Mouse (Mus musculus) stomach, embryonic 15.5 days (tissue): ENCODE measurements around the gene Amh. TPM values are rescaled to one million over a fixed set of nuclear protein-coding genes. Genes with fewer than 3 reads are reported as not detected.
A peak's percentile ranks its signal among the peaks of the same experiment; 100 is the strongest.
"Not testable (repeated sequence)": the region's sequence is repeated elsewhere in the genome, so short reads cannot be mapped to it uniquely, and the experiment has no call there.

Experiments used
- ATAC-seq: fragments of 200-750 bp; cut with Nextera tagmentation; 2 replicates; pipeline ENCODE4 v1.8.0; 2017; ENCODE audit warnings: low read depth, moderate number of reproducible peaks, moderate TSS enrichment; ENCODE audit not compliant: insufficient read depth, low FRiP score
- H3K27ac ChIP-seq: fragments of 300-500 bp; sonication (generic); 2 replicates; pipeline ENCODE4 v1.5.1; 2015; ENCODE audit warnings: mild to moderate bottlenecking, inconsistent platforms
- H3K27me3 ChIP-seq: fragments of 300-500 bp; sonication (generic); replicated peaks from 2 replicates; pipeline ENCODE4 v1.6.1; 2015; ENCODE audit warnings: inconsistent platforms
- H3K36me3 ChIP-seq: fragments of 300-500 bp; sonication (generic); 2 replicates; pipeline ENCODE4 v1.6.1; 2015; ENCODE audit warnings: inconsistent platforms
- H3K4me1 ChIP-seq: fragments of 300-500 bp; sonication (generic); 2 replicates; pipeline ENCODE4 v1.6.1; 2015; ENCODE audit warnings: inconsistent platforms
- H3K4me2 ChIP-seq: fragments of 300-500 bp; sonication (generic); 2 replicates; pipeline ENCODE4 v1.6.1; 2015; ENCODE audit warnings: mild to moderate bottlenecking, inconsistent platforms
- H3K4me3 ChIP-seq: fragments of 300-500 bp; sonication (generic); replicated peaks from 2 replicates; pipeline ENCODE4 v1.5.1; 2015; ENCODE audit warnings: inconsistent platforms
- H3K9ac ChIP-seq: fragments of 300-500 bp; sonication (generic); 2 replicates; pipeline ENCODE4 v1.6.1; 2015; ENCODE audit warnings: inconsistent platforms
- H3K9me3 ChIP-seq: fragments of 300-500 bp; sonication (generic); 2 replicates; pipeline ENCODE4 v1.6.1; 2016; ENCODE audit warnings: inconsistent platforms
- WGBS: fragments of 180-500 bp; shearing (Covaris S2); methylation state at CpG from one replicate; pipeline ENCODE4 v1.1.7; 2015; 5-methylcytosine and 5-hydroxymethylcytosine counted together
- polyA plus RNA-seq: library from polyadenylated mRNA; unstranded; fragments of >200 nt; fragmentation: Nextera tagmentation; extraction: Ambion mirVana; gene quantifications from 2 replicates; pipeline ENCODE4 v1.2.1, GENCODE M21; 2015

Gene Amh
- polyA plus RNA-seq, 1 experiment from 2014 or later, result not detected

DNA sequence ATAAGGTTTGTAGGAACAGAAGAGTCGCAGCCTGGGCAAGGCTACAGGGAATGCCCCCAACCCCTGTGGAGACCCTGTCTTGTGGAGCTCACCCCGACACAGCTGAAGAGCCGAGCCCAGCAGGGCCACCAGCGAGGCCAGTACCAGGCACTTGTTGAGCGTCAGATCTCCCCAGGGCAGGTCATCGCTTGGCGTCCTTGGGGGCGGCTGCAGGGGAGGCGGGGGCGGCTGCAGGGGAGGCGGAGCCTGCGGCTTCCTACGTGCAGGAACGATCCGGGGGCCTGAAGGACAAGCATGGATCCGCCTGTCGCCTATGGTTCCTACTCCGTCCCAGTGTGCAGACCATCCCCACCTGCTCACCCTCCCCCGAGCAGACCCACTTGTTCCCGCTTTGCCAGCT is 5.0 kb downstream of the Amh start:
- ATAC-seq, result no peak

DNA sequence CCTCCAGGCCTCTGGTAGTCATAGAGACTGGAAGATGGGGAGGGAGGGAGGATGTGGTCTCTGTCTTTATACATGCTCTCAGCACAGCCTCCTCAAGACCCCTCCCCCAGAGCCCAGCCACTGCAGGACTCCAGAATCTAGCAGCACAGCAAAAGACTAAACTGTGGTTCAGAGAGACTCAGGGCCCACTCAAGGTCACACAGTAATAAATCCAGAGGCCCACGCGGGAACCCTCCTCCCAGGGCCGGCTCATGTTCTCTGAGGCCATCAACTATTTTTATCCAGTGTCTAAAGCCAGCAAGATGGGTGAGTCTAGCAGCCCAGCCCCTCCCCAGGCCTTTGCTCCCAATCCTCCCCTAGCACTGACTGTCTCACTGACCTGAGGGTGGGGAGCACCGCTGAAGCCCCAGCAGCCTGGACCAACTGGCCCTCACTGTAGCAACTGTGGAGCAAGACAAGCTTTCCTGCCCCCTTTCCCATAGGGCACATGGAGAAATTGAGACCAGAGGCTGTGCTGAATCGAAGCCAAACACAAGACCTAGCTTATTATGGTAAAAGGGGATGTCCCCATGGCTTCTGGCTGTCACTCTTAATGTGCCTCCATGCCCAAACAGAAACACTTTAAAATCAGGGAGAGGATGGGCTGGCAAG is 7.5 kb downstream of the Amh start:
- no peak overlapping the region for H3K4me3 ChIP-seq

More for the DNA sequence above, 5.0 kb downstream of the Amh start:
- H3K27ac ChIP-seq, result no peak overlapping the region
- peaks cover 42% of the 10 kb centered on the region for H3K4me1 ChIP-seq
- H3K4me3 ChIP-seq, result no peak overlapping the region
- no peak overlapping the region for H3K9ac ChIP-seq
- H3K4me2 ChIP-seq, result peak overlapping the region; percentile 27
- peaks cover 22% of the 10 kb centered on the region; the same call in 1 of the 2 replicates for H3K27me3 ChIP-seq
- H3K36me3 ChIP-seq, result peaks cover under 1% of the 10 kb centered on the region; the same call in 1 of the 2 replicates
- 9% methylated on average over 20 of the region's 20 CpGs for WGBS
- H3K9me3 ChIP-seq, result no peaks in the 10 kb centered on the region

DNA sequence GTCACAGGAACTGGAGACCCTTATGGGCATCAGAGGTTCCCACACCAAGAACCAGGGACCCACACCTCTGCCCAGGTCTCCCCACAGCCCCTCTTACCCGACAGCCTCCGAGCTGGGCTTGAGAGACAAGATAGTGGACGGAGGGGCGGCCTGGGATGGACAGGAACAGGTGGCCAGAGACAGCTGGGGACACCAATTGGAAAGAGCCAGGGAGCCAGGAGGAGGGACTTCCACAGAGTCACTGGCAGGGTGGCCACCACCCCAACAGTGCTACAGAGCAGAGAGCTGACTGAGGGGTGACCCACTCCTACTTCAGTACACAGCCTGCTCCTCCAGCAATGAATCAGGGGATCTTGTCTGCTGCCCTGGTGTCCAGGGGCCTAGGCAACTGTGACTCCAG is 8.3 kb downstream of the Amh start, which contains the start of gene Jsrp1:
TSS of gene Jsrp1 (minus strand) at position 133 of the 400 bp plus-strand sequence.
- no peak within 1 kb of the TSS for H3K9ac ChIP-seq

More for the DNA sequence above, 7.5 kb downstream of the Amh start:
- Histone ChIP-seq H3K9ac (no peak overlapping the region), H3K27ac (no peak overlapping the region), H3K4me1 (peaks cover 25% of the 10 kb centered on the region), H3K27me3 (peaks cover 22% of the 10 kb centered on the region; the same call in 1 of the 2 replicates), H3K4me2 (no peak overlapping the region), H3K36me3 (no peaks in the 10 kb centered on the region), H3K9me3 (no peaks in the 10 kb centered on the region)
- no peak for ATAC-seq
- WGBS, result 40% methylated on average over 5 of the region's 5 CpGs

DNA sequence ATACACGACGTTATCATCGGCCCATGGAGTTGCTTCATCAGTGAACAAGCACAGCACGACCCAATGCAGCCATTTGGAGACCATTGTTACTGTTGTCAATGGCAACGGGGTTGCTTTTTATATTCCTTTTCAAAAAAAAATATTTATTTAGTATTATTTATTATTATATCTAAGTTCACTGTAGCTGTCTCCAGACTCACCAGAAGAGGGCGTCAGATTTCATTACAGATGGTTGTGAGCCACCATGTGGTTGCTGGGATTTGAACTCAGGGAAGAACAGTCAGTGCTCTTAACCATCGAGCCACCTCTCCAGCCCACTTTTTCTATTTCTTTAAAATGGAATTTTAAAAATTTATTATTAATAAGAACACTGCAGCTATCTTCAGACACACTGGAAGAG is 9.8 kb downstream of the Amh start:
- Histone ChIP-seq H3K9me3 (no peaks in the 10 kb centered on the region), H3K36me3 (no peaks in the 10 kb centered on the region), H3K4me1 (0 out of 2 replicates have a peak, but pooled peaks cover 5% of the 10 kb centered on the region), H3K4me2 (no peak overlapping the region), H3K4me3 (no peak overlapping the region), H3K27me3 (0 out of 2 replicates have a peak, but pooled peaks cover 8% of the 10 kb centered on the region), H3K9ac (no peak overlapping the region), H3K27ac (no peak overlapping the region)
- no peak for ATAC-seq
- 64% methylated on average over 7 of the region's 7 CpGs for WGBS

More for the DNA sequence above, 8.3 kb downstream of the Amh start, which contains the start of gene Jsrp1:
- 74% methylated on average over 4 of the region's 4 CpGs for WGBS
- no peak within 1 kb of the TSS for H3K4me3 ChIP-seq
- no peak within 1 kb of the TSS for H3K4me2 ChIP-seq
- peaks cover 16% of the 10 kb centered on the region for H3K4me1 ChIP-seq
- no peak within 1 kb of the TSS for H3K27ac ChIP-seq
- H3K27me3 ChIP-seq, result peaks cover 18% of the 10 kb centered on the region; the same call in 1 of the 2 replicates
- no peak for ATAC-seq
- no peaks in the 10 kb centered on the region for H3K9me3 ChIP-seq
- no peaks in the 10 kb centered on the region for H3K36me3 ChIP-seq

DNA sequence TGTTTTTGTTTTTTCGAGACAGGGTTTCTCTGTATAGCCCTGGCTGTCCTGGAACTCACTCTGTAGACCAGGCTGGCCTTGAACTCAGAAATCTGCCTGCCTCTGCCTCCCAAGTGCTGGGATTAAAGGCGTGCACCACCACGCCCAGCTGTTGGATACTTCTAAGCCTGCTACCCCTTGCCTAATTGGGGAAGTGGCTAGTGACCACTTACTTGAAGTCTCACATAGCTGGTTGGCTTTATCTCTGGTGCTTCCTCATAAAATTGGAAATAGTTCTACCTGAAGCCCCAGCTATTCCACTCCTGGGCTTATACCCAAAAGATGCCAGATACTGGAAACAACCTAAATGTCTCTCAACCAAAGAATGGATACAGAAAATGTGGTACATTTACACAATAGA is 11.3 kb downstream of the Amh start:
- not testable (repeated sequence) for H3K4me1 ChIP-seq, H3K9ac ChIP-seq, H3K27me3 ChIP-seq, ATAC-seq, H3K27ac ChIP-seq, H3K4me3 ChIP-seq, H3K4me2 ChIP-seq, H3K9me3 ChIP-seq, H3K36me3 ChIP-seq
- 76% methylated on average over 3 of the region's 3 CpGs for WGBS

DNA sequence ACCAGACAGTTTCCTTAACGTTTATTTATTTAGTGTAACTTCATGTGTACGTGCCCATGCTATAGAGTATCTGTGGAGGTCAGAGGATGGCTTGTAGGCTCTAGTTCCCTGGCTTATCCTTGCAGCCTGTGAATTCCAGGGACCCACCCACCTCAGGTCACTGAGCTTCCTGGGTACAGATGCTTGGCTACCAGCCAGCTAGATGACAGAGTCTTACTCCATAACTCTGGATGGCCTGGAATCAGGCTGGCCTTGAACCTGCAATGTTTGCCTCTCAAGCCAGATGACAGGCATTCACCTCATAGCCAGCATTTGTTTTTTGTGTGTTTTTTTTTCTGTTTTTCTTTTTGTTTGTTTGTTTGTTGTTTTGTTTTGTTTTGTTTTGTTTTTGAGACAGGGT is 12.1 kb downstream of the Amh start:
- Histone ChIP-seq H3K4me3 (no peak overlapping the region), H3K27ac (no peak overlapping the region), H3K36me3 (no peaks in the 10 kb centered on the region), H3K4me2 (no peak overlapping the region), H3K4me1 (no peaks in the 10 kb centered on the region), H3K9ac (no peak overlapping the region), H3K9me3 (no peaks in the 10 kb centered on the region), H3K27me3 (no peaks in the 10 kb centered on the region)
- 69% methylated on average over 2 of the region's 2 CpGs for WGBS
- ATAC-seq, result no peak

DNA sequence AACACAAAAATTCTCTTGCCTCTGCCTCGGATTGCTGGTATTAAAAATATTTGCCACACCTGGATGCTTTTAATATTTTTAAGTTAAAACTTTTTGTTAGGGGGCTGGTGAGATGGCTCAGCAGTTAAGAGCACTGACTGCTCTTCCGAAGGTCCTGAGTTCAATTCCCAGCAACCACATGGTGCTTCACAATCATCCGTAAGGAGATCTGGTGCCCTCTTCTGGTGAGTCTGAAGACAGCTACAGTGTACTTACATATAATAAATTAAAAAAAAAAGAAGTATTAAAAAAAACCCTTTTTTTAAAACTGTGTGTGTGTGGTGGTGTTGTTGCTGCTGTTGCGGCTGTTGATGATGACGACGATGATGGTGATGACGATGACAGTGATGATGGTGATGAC is 12.9 kb downstream of the Amh start:
- not testable (repeated sequence) for H3K27ac ChIP-seq, H3K36me3 ChIP-seq, H3K9ac ChIP-seq, H3K4me1 ChIP-seq, H3K4me2 ChIP-seq, H3K4me3 ChIP-seq, H3K9me3 ChIP-seq, ATAC-seq, H3K27me3 ChIP-seq
- 83% methylated on average over 7 of the region's 7 CpGs for WGBS

DNA sequence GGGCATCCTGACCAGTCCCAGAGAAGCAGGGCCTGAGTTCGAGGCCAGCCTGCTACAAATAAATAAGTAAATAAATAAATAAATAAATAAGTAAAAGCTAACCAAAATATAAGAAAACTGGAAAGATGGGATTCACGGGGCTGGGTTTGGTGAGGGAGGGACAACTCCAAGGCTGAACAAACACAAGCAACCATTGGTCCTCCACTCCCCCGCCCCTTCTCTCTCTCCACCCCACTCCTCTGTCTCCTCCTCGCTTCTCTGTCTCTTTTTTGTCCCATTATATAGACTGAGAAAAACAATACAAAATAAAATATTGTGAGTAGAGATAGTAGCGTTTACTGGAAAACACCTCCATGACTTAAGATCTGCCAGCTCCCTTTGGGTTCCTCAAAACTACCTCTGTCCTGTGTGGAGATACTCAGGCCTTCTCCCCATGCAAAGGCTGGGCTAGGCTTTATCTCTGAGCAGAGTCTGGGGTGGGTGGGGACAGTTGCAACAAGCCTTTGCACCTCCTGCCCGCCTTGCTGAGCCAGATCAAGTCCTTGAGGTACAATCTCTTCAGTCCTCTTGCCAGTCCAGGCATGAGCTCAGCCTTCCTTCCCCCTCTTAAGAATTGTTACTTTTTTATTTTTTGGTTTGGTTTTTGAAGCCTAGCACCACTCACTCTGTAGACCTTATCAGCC is 13.7 kb downstream of the Amh start:
- WGBS, result 47% methylated on average over 6 of the region's 6 CpGs
- peak overlapping the region; percentile 42; the same call in 1 of the 2 replicates for H3K27ac ChIP-seq
- peak; percentile 86 for ATAC-seq

DNA sequence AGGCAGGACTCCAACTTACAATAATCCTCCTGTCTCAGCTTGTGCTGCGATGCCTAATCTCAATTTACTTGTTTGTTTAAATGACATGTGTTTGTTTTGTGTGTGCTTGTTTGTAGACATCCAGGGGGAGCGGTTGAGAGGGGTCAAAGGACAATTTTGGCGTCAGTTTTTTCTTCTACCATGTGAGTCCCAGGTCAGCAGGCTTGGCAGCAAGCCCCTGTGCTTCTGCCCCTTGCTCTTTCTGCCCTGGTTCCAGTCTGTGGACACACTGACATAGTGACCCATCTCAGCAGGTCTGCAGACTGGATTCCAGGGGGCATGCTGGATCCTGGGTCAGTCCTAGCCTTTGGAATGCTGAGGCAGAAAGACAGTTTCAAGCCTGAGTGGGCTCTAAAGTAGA is 14.4 kb downstream of the Amh start:
- ATAC-seq, result no peak
- Histone ChIP-seq H3K27me3 (no peaks in the 10 kb centered on the region), H3K9ac (no peak overlapping the region), H3K36me3 (no peaks in the 10 kb centered on the region), H3K4me2 (no peak overlapping the region), H3K4me3 (no peak overlapping the region), H3K4me1 (no peaks in the 10 kb centered on the region), H3K9me3 (no peaks in the 10 kb centered on the region), H3K27ac (peak overlapping the region; percentile 42; the same call in 1 of the 2 replicates)
- 25% methylated on average over 3 of the region's 3 CpGs for WGBS

More for the DNA sequence above, 13.7 kb downstream of the Amh start:
- no peaks in the 10 kb centered on the region for H3K27me3 ChIP-seq
- no peak overlapping the region for H3K4me3 ChIP-seq
- H3K9ac ChIP-seq, result no peak overlapping the region
- no peaks in the 10 kb centered on the region for H3K4me1 ChIP-seq
- H3K9me3 ChIP-seq, result no peaks in the 10 kb centered on the region
- H3K36me3 ChIP-seq, result no peaks in the 10 kb centered on the region
- no peak overlapping the region for H3K4me2 ChIP-seq

DNA sequence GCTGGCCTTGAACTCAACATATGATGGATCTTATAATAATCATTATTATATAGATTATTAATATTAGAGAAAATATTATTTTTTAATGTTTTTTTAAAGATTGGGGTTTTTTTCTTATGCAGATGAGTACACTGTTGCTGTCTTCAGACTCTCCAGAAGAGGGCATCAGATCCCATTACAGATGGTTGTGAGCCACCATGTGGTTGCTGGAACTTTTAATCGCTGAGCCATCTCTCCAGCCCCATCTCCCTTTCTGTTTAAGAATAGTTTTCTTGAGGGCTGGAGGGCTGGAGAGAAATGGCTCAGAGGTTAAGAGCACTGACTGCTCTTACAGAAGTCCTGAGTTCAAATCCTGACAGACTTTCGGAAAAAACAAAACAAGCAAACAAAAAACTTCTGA is 16.9 kb downstream of the Amh start:
- Histone ChIP-seq H3K36me3 (no peaks in the 10 kb centered on the region), H3K4me1 (no peaks in the 10 kb centered on the region), H3K27ac (no peak overlapping the region), H3K4me2 (no peak overlapping the region), H3K9me3 (no peaks in the 10 kb centered on the region), H3K9ac (no peak overlapping the region), H3K27me3 (no peaks in the 10 kb centered on the region), H3K4me3 (no peak overlapping the region)
- WGBS, result 44% methylated on average over 2 of the region's 2 CpGs
- ATAC-seq, result no peak

DNA sequence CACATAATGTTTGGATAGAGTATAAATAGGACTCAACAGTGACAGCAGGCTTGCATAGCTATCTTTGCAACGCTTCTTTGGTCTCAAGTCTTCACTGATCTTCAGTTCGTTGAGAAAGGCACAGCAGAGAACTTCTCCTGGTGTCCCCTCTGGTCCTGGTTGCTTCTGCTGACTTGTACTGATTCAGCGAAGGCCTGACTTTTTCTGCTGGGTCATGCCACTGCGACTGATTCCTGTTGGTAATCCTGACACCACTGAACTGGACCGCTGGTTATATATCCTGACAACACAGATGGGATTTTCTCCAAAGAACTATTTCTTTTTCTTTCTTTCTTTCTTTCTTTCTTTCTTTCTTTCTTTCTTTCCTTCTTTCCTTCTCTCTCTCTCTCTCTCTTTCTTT is 17.5 kb downstream of the Amh start:
- Histone ChIP-seq H3K27me3 (no peaks in the 10 kb centered on the region), H3K36me3 (no peaks in the 10 kb centered on the region), H3K4me2 (no peak overlapping the region), H3K27ac (no peak overlapping the region), H3K4me1 (peaks cover under 1% of the 10 kb centered on the region), H3K9ac (no peak overlapping the region), H3K4me3 (no peak overlapping the region), H3K9me3 (no peaks in the 10 kb centered on the region)
- WGBS, result 87% methylated on average over 5 of the region's 5 CpGs
- ATAC-seq, result no peak

DNA sequence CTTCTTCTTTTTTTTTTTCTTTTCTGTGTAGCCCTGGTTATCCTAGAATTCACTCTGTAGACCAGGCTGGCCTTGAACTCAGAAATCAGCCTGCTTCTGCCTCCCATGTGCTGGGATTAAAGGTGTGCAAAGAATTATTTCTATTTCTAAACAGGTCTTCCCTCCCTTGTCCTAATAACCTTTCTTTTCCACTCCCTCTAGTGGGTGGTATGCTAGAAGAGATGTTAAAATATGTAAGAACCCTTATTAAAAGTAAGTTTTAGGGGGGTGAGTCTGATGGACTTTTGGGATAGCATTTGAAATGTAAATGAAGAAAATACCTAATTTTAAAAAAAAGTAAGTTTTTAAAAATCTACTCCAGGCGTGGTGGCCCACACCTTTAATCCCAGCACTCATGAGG is 18.3 kb downstream of the Amh start:
- ATAC-seq, result no peak
- H3K4me2 ChIP-seq, result no peak overlapping the region
- H3K27me3 ChIP-seq, result no peaks in the 10 kb centered on the region
- 84% methylated on average over 1 of the region's 1 CpGs for WGBS
- no peaks in the 10 kb centered on the region for H3K9me3 ChIP-seq
- no peak overlapping the region for H3K4me3 ChIP-seq
- no peak overlapping the region for H3K9ac ChIP-seq
- H3K27ac ChIP-seq, result no peak overlapping the region
- H3K36me3 ChIP-seq, result no peaks in the 10 kb centered on the region
- H3K4me1 ChIP-seq, result peaks cover 9% of the 10 kb centered on the region
